Mouse (Mus musculus): ENCODE data around the gene Olfr170.
"Not testable (repeated sequence)": the region's sequence is repeated elsewhere in the genome, so short reads cannot be mapped to it uniquely, and the experiment has no call there.

The Olfr170 gene

DNA sequence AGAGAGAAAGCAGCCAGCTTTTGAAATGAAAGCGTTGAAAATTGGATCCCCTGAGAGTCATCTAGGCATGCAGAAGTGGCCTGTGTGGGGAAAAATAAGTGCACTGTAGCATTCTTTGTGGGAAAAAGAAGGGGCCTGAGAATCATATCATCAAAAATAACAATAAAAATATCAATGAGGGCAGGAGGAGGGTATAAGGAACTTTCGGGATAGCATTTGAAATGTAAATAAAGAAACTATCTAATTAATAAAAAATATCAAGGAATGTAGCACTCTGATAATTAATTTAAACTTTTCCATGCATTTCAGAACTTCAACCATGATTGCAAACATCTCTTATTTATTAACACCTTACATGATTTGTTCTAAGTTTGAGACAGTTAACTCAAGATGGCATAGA is at the start of gene Olfr170:
Gene Olfr170, minus strand, starts transcription at position 101 of the 400 bp plus-strand sequence.
- not testable (repeated sequence) for DNase-seq

DNA sequence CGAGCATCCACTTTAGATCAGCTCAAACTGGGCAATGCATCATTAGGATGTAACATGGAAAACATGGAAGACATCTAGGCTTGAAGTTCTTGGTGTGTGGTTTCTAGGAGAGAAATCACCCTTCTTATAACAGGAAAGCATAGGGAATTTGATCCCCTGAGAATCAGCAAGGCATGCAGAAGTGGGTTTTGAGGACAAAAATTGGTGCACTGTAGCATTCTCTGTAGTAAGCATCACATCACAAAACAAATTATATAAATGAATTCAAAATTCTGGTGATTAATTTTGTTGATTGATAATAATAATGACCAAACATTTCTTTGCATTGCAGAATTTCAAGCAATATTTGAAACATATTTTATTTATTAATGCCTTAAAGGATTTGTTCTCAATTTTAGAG is 18.1 kb upstream of the Olfr170 start, which contains the start of gene Olfr171:
Gene Olfr171, minus strand, starts transcription at position 101 of the 400 bp plus-strand sequence.
- DNase-seq = no peak

DNA sequence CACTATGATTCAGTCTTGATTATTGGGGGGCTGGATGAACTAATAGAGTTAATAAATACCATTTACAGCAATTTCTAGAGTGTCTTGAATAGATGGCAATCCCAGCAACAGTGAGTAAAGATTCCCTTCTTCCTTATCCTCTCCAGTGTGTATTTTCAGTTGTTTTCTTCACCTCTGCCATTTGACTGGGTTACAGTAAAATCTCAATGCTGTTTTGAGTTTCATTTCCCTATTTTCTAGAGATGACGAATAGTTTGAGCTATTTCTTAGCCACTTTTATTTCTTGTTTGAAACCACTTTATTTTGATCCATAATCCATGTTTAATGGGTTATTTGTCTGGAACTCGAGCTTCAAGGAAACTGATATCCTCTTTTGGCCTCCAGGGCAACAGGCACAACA is 8.5 kb downstream of the Olfr170 start:
- DNase-seq = no peak

DNA sequence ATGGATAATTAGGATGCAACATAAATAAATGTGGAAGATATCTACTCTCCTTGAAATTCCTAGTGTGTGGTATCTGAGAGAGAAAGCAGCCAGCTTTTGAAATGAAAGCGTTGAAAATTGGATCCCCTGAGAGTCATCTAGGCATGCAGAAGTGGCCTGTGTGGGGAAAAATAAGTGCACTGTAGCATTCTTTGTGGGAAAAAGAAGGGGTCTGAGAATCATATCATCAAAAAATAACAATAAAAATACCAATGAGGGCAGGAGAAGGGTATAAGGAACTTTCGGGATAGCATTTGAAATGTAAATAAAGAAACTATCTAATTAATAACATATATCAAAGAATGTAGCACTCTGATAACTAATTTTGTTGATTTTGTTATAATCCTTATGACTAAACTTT is 40.0 kb downstream of the Olfr170 start, which contains the start of gene Olfr169:
Gene Olfr169, minus strand, starts transcription at position 101 of the 400 bp plus-strand sequence.
- not testable (repeated sequence) for DNase-seq

All from lung, postnatal 4 days (tissue).